Mouse (Mus musculus) forebrain, postnatal 0 days (tissue): ENCODE data around the gene Cadm2. TPM values are rescaled to one million over a fixed set of nuclear protein-coding genes. Genes with fewer than 3 reads are reported as not detected.

Experiments
- ATAC-seq: fragments of 200-750 bp; cut with Nextera tagmentation; 2 replicates; pipeline ENCODE4 v1.8.0; 2017; ENCODE audit warnings: mild to moderate bottlenecking, moderate library complexity
- DNase-seq: peaks from one replicate; pipeline ENCODE4 v3.0.0-alpha.2; 2015
- H3K27ac ChIP-seq: fragments of 300-500 bp; sonication (generic); 2 replicates; pipeline ENCODE4 v1.5.1; 2014; ENCODE audit warnings: low read depth, mild to moderate bottlenecking, antibody characterized with exemption, low read length, moderate library complexity, mixed read lengths
- H3K27me3 ChIP-seq: fragments of 300-500 bp; sonication (generic); 2 replicates; pipeline ENCODE4 v1.6.1; 2014; ENCODE audit warnings: mild to moderate bottlenecking, low read length, mixed read lengths; ENCODE audit not compliant: insufficient read depth
- H3K36me3 ChIP-seq: fragments of 300-500 bp; sonication (generic); 2 replicates; pipeline ENCODE4 v1.6.1; 2014; ENCODE audit warnings: mild to moderate bottlenecking, moderate library complexity; ENCODE audit not compliant: insufficient read depth
- H3K4me1 ChIP-seq: fragments of 300-500 bp; sonication (generic); 2 replicates; pipeline ENCODE4 v1.6.1; 2014; ENCODE audit warnings: antibody characterized with exemption; ENCODE audit not compliant: insufficient read depth
- H3K4me2 ChIP-seq: fragments of 300-500 bp; sonication (generic); 2 replicates; pipeline ENCODE4 v1.6.1; 2014; ENCODE audit warnings: low read depth, mild to moderate bottlenecking, moderate library complexity
- H3K4me3 ChIP-seq: fragments of 300-500 bp; sonication (generic); 2 replicates; pipeline ENCODE4 v1.5.1; 2014; ENCODE audit warnings: low read depth, low read length, mixed read lengths
- H3K9ac ChIP-seq: fragments of 300-500 bp; sonication (generic); 2 replicates; pipeline ENCODE4 v1.6.1; 2014; ENCODE audit warnings: mild to moderate bottlenecking
- H3K9me3 ChIP-seq: fragments of 300-500 bp; sonication (generic); 2 replicates; pipeline ENCODE4 v1.6.1; 2016; ENCODE audit warnings: low read length
- CTCF ChIP-seq: sonication (generic); IDR thresholded peaks from 2 replicates; pipeline ENCODE4 v1.5.1; 2016; ENCODE audit warnings: antibody characterized with exemption, control low read depth, low read depth
- WGBS: fragments of 180-500 bp; shearing (Covaris S2); extraction: QIAGEN DNeasy Blood & Tissue Kit; methylation state at CpG from one replicate; pipeline ENCODE4 v1.1.7; 2014; 5-methylcytosine and 5-hydroxymethylcytosine counted together
- polyA plus RNA-seq: library from polyadenylated mRNA; unstranded; fragments of >200 nt; fragmentation: Nextera tagmentation; extraction: Ambion mirVana; gene quantifications from 2 replicates; pipeline ENCODE4 v1.2.1, GENCODE M21; 2015
- total RNA-seq: library from RNA; depleted of rRNA; stranded (reverse); fragments of >200 nt; gene quantifications from 2 replicates; pipeline ENCODE4 v1.2.3, GENCODE M21; 2014

The Cadm2 gene
- total and polyA plus RNA-seq, 2 experiments from 2014 or later = 58.9 to 63.3 TPM

DNA sequence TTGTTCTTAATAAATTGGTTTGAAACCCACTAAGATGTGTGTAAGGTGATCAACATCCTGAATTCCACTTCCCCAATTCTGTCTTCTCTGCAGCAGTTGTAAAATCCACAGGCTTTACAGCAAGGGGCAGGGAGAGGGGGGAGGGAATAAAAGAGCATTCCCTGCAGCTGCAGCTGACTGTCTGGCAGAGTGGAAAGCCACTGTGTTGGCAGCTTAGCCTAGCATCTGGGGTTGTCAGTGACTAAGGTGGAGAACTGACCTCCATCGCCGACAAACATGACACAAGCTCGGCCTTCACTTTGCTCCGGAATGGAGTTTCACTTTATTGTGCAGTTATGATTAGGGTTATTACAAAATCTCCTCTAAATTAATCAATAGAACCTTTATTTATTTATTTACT lies 21.9 kb downstream of the Cadm2 start:
- Histone ChIP-seq H3K27me3 (no peaks in the 10 kb centered on the region), H3K9me3 (no peaks in the 10 kb centered on the region), H3K4me3 (no peak overlapping the region), H3K27ac (no peak overlapping the region), H3K4me1 (0 out of 2 replicates have a peak, but pooled peaks cover 3% of the 10 kb centered on the region), H3K36me3 (no peaks in the 10 kb centered on the region), H3K4me2 (no peak overlapping the region), H3K9ac (no peak overlapping the region)
- 63% methylated on average over 4 of the region's 4 CpGs for WGBS
- TF ChIP-seq CTCF = no peak
- peak; percentile 18 for DNase-seq
- peak; percentile 56 for ATAC-seq

DNA sequence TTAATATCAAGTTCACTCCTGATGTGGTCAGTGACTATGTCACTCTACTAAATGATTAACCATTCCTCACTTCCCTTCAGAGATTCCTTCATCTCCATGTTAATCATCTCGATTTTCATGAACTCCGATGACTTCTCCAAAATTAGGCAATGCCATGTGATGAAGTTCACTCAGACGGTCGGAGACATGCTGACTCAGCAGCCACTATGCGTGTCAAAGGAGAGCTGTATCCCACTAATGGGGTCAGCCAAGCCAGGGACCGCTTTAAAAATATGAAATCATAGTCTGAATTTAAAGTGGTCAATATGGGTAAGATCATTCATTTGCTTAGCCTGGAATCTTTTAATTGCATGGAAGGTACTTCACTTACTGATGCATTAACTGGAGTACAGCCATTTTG lies 29.7 kb downstream of the Cadm2 start:
- H3K36me3 ChIP-seq = no peaks in the 10 kb centered on the region
- H3K9me3 ChIP-seq = no peaks in the 10 kb centered on the region
- no peak overlapping the region for H3K4me2 ChIP-seq
- H3K4me1 ChIP-seq = no peaks in the 10 kb centered on the region
- H3K9ac ChIP-seq = no peak overlapping the region
- TF ChIP-seq CTCF = no peak
- ATAC-seq (no peak), DNase-seq (no peak)
- H3K27me3 ChIP-seq = no peaks in the 10 kb centered on the region
- H3K4me3 ChIP-seq = no peak overlapping the region
- 93% methylated on average over 6 of the region's 6 CpGs for WGBS
- no peak overlapping the region for H3K27ac ChIP-seq

DNA sequence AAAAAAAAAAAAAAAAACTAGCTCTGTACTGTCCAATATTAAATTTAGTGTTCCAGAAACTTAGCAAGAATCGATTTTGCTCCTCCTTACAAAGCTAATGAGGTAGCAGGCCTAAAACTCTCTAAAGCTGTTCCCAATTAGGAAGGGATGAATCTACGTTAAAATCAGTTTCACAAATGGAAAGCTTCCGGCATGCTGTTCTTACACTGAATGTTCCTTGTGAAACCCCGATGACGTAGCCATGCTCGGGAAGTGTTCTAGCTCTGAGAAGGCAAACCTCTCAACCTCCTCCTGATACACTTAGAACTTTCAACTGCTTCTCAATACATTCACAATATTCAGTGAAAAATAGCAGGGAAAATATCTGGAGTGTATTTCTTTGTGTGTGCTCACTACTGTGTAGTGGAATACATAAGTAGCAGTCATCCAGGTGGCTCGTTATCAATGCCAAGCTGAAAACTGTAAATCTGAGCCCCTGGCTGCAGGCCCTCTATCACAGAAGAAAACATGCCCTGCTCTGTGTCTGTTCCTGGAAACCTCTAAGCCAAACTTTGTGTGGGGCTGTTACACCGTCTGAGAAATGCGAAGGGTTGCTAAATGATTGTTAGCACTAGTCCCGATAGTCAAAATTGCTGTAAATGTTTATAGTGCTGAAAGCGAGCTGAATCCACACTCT lies 41.7 kb downstream of the Cadm2 start:
- Histone ChIP-seq H3K36me3 (no peaks in the 10 kb centered on the region), H3K9ac (no peak overlapping the region), H3K4me3 (no peak overlapping the region), H3K4me1 (0 out of 2 replicates have a peak, but pooled peaks cover 3% of the 10 kb centered on the region), H3K4me2 (peak overlapping the region; percentile 9; the same call in 1 of the 2 replicates), H3K9me3 (no peaks in the 10 kb centered on the region), H3K27ac (0 out of 2 replicates have a peak overlapping the region, but pooled peaks have one; percentile 29), H3K27me3 (no peaks in the 10 kb centered on the region)
- peak; percentile 73 for ATAC-seq
- 30% methylated on average over 11 of the region's 11 CpGs for WGBS
- DNase-seq = peak; percentile 56
- no peak for TF ChIP-seq CTCF

DNA sequence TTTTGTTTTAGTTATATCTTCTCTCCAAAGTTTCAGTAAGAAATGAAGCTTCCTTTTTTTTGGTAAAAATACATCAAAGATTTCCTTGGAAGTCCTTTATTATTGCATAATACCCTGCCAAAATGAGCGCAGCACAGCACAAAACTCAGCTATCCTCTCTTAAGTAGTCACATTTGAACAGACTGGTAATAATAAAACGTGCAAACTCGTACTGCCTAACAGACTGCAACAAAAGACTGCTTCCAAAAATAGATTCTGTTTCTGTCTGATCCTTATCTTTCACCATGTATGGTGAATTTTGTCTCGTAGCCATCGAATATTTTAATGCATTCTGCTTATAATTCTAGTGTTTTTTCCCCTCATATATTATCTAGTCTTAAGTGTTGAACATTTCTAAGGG lies 45.2 kb downstream of the Cadm2 start:
- Histone ChIP-seq H3K9me3 (no peaks in the 10 kb centered on the region), H3K9ac (no peak overlapping the region), H3K27me3 (no peaks in the 10 kb centered on the region), H3K4me3 (no peak overlapping the region), H3K36me3 (no peaks in the 10 kb centered on the region), H3K4me2 (no peak overlapping the region), H3K27ac (0 out of 2 replicates have a peak overlapping the region, but pooled peaks have one; percentile 6), H3K4me1 (0 out of 2 replicates have a peak, but pooled peaks cover 3% of the 10 kb centered on the region)
- ATAC-seq (peak; percentile 59; the same call in 1 of the 2 replicates), DNase-seq (peak; percentile 43)
- 27% methylated on average over 5 of the region's 5 CpGs for WGBS
- no peak for TF ChIP-seq CTCF

DNA sequence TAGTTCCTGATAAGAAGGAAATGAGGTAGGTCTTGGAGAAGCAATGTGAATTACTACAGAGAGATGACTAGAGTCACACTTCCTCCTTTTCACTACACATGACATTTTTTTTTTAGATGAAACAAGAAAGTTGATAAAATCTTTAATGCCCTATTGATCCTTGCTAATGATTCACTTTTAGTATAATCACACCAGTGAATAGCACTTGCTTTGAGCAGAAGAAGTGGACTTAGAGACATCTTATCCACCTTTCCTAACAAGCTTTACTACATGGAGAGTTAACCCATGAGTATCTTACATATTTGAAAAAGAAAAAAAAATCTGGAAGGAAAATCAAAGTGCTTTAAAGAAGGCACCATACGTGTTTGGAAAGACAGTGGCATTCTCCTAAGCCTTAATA lies 93.7 kb downstream of the Cadm2 start:
- WGBS = 83% methylated on average over 1 of the region's 1 CpGs
- H3K4me1 ChIP-seq = no peaks in the 10 kb centered on the region

DNA sequence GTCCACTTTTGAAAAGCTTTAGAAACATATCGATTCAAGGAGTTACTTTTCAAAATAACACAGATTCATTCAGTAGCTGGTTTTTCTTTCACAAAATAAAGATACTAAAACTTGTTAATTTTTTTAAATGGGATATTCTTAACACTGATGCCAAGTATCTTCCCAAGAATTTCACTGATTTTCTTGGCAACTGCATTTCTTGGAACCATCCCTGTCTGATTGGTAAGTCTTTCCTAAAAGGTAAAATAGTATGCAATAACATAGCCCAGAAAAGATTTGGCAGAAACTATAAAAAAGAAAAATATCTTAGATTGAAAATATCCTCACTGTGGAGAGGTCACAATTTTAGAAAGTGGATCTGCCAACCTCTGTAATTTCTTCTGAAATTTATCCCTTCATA lies 95.8 kb downstream of the Cadm2 start:
- Histone ChIP-seq H3K4me1 (no peaks in the 10 kb centered on the region), H3K9ac (no peak overlapping the region), H3K9me3 (peaks cover 6% of the 10 kb centered on the region; the same call in 1 of the 2 replicates), H3K4me3 (no peak overlapping the region), H3K27ac (no peak overlapping the region), H3K27me3 (no peaks in the 10 kb centered on the region), H3K4me2 (no peak overlapping the region), H3K36me3 (no peaks in the 10 kb centered on the region)
- no peak for TF ChIP-seq CTCF
- DNase-seq (peak; percentile 18), ATAC-seq (no peak)
- 70% methylated on average over 1 of the region's 1 CpGs for WGBS

More for the DNA sequence above, 93.7 kb downstream of the Cadm2 start:
- Histone ChIP-seq H3K4me2 (no peak overlapping the region), H3K36me3 (no peaks in the 10 kb centered on the region), H3K9ac (no peak overlapping the region), H3K27me3 (no peaks in the 10 kb centered on the region), H3K9me3 (peaks cover under 1% of the 10 kb centered on the region; the same call in 1 of the 2 replicates), H3K27ac (no peak overlapping the region), H3K4me3 (no peak overlapping the region)
- DNase-seq = no peak
- no peak for ATAC-seq
- no peak for TF ChIP-seq CTCF

DNA sequence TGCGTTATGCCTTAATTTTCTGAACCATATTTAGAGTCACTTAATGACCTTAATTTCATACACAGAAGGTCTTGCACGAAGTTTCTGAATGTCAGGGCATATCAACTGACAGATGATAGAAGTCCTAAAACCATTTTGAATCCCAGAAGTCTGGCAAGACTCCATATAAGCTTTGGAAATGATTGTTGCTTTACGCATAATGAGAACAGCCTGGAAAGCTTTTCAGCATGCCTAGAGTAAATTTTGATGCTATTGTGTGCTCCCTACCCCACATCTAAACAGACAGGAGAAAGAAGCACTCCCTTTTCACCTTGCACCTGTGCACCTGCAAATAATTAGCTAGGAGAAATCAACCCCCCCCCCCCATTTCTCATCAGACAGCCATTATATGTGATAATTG lies 102.4 kb downstream of the Cadm2 start:
- TF ChIP-seq CTCF = no peak
- Histone ChIP-seq H3K9me3 (peaks cover 6% of the 10 kb centered on the region; the same call in 1 of the 2 replicates), H3K27me3 (no peaks in the 10 kb centered on the region), H3K36me3 (no peaks in the 10 kb centered on the region), H3K9ac (no peak overlapping the region), H3K27ac (0 out of 2 replicates have a peak overlapping the region, but pooled peaks have one; percentile 29), H3K4me3 (no peak overlapping the region), H3K4me2 (no peak overlapping the region), H3K4me1 (0 out of 2 replicates have a peak, but pooled peaks cover 2% of the 10 kb centered on the region)
- 26% methylated on average over 3 of the region's 3 CpGs for WGBS
- DNase-seq (peak; percentile 59), ATAC-seq (peak; percentile 43; the same call in 1 of the 2 replicates)
